18 mouse cellular contexts compared by ENCODE assay signal in the genomic region with DNA sequence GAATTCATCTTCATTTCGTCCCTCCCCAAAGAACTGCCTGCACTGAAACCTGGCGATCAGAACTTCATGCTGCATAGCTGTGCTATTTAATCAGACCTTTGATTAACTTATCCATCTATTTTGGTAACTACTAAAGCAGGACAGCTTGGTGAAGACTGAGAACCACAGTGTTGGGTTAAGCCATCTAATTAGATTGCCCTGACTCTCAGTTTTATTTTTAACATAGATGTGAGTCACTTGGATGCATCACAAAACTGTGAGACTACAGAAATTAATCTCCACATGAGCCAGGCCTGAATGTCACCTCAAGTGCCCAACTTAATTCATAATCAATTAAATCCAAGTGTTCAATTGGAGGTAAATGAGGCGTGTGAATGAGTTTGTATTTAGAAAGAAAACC.
DNase-seq lines count a peak whose midpoint lies in the region; ATAC-seq and TF ChIP-seq lines count a peak whose summit lies in the region.
"Had no signal": no experiment of that assay in that cellular context is flagged by ENCODE, and none has a peak within 500 bp of the region (broad histone marks: within the 10 kb centered on the region; RNA-seq: fewer than 3 reads in every experiment).

No protein-coding gene starts in this region.

- CTCF ChIA-PET in Patski (lab: Charles Lee): interaction anchor here (1.4 kb wide), 1 partner anchor 43 kb away, joined by 3 read pairs; no protein-coding TSS in a partner anchor

- POLR2A ChIA-PET in Patski (lab: Charles Lee): interaction anchor here (0.6 to 1.5 kb wide), 3 partner anchors 9 to 277 kb away, joined by 3 to 4 read pairs (median 3); no protein-coding TSS in a partner anchor

- WGBS in midbrain, postnatal 0 days: 91% methylated on average over 3 of the region's 3 CpGs
- WGBS in midbrain, embryonic 16.5 days: 89% methylated on average over 3 of the region's 3 CpGs

- peak; percentile 9 for DNase-seq in heart, adult 8-10 months (ENCODE audit: low spot score)
- no peak for DNase-seq in heart, postnatal 14 days
- DNase-seq in midbrain, postnatal 0 days (ENCODE audit: low spot score): peak; percentile 15
- no peak for DNase-seq in Patski (ENCODE audit: low read depth, low spot score)
- peak; percentile 15 for DNase-seq in telencephalon, adult 2 months (ENCODE audit: low read depth, low spot score)
- no peak for DNase-seq in adrenal gland, adult 18-20 months (ENCODE audit: low spot score in 2 of 2)
- DNase-seq: adrenal gland, postnatal 14 days; cerebellum, adult 18-20 months; cerebellum, adult 9-11 months; cerebellum, postnatal 36 days; gastrocnemius, postnatal 25 days; heart, adult 11 months; heart, postnatal 10 days; kidney, adult 2 months had no signal

- no peak overlapping the region for H3K4me3 ChIP-seq in midbrain, postnatal 0 days (ENCODE audit: low read depth, low read length)
- no peak overlapping the region for H3K4me3 ChIP-seq in midbrain, embryonic 16.5 days (ENCODE audit: low read depth, low read length)
- H3K4me3 ChIP-seq: forebrain, embryonic 13.5 days; heart, embryonic 10.5 days had no signal

- no peaks in the 10 kb centered on the region for H3K27me3 ChIP-seq in midbrain, postnatal 0 days (ENCODE audit: insufficient read depth, low read length)
- H3K27me3 ChIP-seq in midbrain, embryonic 16.5 days (ENCODE audit: control insufficient read depth, insufficient read depth, low read depth, low read length): no peaks in the 10 kb centered on the region
- no peaks in the 10 kb centered on the region for H3K27me3 ChIP-seq in Patski
- H3K27me3 ChIP-seq: forebrain, embryonic 13.5 days had no signal

- no peak overlapping the region for H3K4me2 ChIP-seq in midbrain, postnatal 0 days (ENCODE audit: low read depth, low read length, poor library complexity, severe bottlenecking)
- no peak overlapping the region for H3K4me2 ChIP-seq in midbrain, embryonic 16.5 days (ENCODE audit: low read length)
- H3K4me2 ChIP-seq: forebrain, embryonic 13.5 days had no signal

- H3K9me3 ChIP-seq in midbrain, postnatal 0 days (ENCODE audit: low read length): no peaks in the 10 kb centered on the region
- no peaks in the 10 kb centered on the region for H3K9me3 ChIP-seq in midbrain, embryonic 16.5 days (replicated peaks; ENCODE audit: control insufficient read depth, low read length, poor library complexity, severe bottlenecking)
- H3K9me3 ChIP-seq: forebrain, embryonic 13.5 days; heart, embryonic 10.5 days had no signal

- no peak overlapping the region for H3K27ac ChIP-seq in midbrain, postnatal 0 days (ENCODE audit: low read depth, low read length)
- no peak overlapping the region for H3K27ac ChIP-seq in midbrain, embryonic 16.5 days (ENCODE audit: low read length)
- H3K27ac ChIP-seq: forebrain, embryonic 13.5 days; heart, embryonic 10.5 days had no signal

- ATAC-seq in midbrain, postnatal 0 days (ENCODE audit: low FRiP score): no peak
- no peak for ATAC-seq in midbrain, embryonic 16.5 days
- ATAC-seq in Patski: peak; percentile 58
- ATAC-seq: forebrain, embryonic 13.5 days; intestine, embryonic 16.5 days had no signal

- no peaks in the 10 kb centered on the region for H3K4me1 ChIP-seq in midbrain, postnatal 0 days (ENCODE audit: insufficient read depth, low read length)
- no peaks in the 10 kb centered on the region for H3K4me1 ChIP-seq in midbrain, embryonic 16.5 days (ENCODE audit: control insufficient read depth, insufficient read depth, low read length)
- H3K4me1 ChIP-seq: forebrain, embryonic 13.5 days; heart, embryonic 10.5 days had no signal

- intact Hi-C loops in heart, postnatal 14 days (cut with DNase I): no loop called here

- in situ Hi-C loops in Patski (cut with MboI; ENCODE audit: low pct_unique_long_range_greater_than_20kb): no loop called here

- H3K9ac ChIP-seq in midbrain, postnatal 0 days (replicated peaks; ENCODE audit: low read length, poor library complexity, severe bottlenecking): no peak overlapping the region
- H3K9ac ChIP-seq in midbrain, embryonic 16.5 days (ENCODE audit: low read depth, low read length): no peak overlapping the region
- H3K9ac ChIP-seq: forebrain, embryonic 13.5 days had no signal

- H3K36me3 ChIP-seq in midbrain, postnatal 0 days (ENCODE audit: insufficient read depth, low read length): no peaks in the 10 kb centered on the region
- H3K36me3 ChIP-seq in midbrain, embryonic 16.5 days (ENCODE audit: control insufficient read depth, insufficient read depth, low read length): no peaks in the 10 kb centered on the region
- H3K36me3 ChIP-seq: heart, embryonic 10.5 days had no signal

- TF ChIP-seq CTCF in midbrain, postnatal 0 days (IDR thresholded peaks at IDR 0.05): no peak
- TF ChIP-seq CTCF in Patski (IDR thresholded peaks at IDR 0.05): no peak

Comparison
In these comparisons a context has a peak if more than half of its experiments do, and no peak if none do; other contexts are left out.
1. DNase-seq: peak in heart, adult 8-10 months (single experiment), midbrain, postnatal 0 days (single experiment) and telencephalon, adult 2 months (single experiment); none in heart, postnatal 14 days (0 of 2), Patski (single experiment) and adrenal gland, adult 18-20 months (0 of 2).